Mouse (Mus musculus): ENCODE data around the gene Nsmce1.

Gene Nsmce1

GRCm38 (mm10) chr7:125434666-125435290, 56.6 kb downstream of the Nsmce1 start:
- WGBS: 53% methylated on average over 8 of the region's 8 CpGs

DNA sequence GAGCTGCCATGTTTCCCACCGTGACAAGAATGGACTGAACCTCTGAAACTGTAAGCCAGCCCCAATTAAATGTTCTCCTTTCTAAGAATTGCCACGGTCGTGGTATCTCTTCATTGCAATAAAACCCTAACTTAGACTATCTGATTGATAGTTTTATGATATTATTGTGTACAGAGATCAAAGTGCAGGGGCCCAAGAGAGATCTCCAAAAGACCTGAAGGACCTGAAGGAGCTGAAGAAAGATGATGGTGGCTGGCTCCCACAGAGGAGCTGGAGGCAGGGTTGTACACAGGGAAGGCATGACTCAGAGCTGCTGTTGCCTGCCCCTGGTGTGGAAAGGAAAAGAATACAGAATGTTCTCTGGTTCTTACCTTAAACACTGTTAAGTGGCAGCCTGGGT, 57.5 kb downstream of the Nsmce1 start:
- 92% methylated on average over 3 of the region's 3 CpGs for WGBS

- 83% methylated on average over 7 of the region's 7 CpGs for WGBS
Observed at GRCm38 (mm10) chr7:125430170-125430842, 61.1 kb downstream of the Nsmce1 start.

DNA sequence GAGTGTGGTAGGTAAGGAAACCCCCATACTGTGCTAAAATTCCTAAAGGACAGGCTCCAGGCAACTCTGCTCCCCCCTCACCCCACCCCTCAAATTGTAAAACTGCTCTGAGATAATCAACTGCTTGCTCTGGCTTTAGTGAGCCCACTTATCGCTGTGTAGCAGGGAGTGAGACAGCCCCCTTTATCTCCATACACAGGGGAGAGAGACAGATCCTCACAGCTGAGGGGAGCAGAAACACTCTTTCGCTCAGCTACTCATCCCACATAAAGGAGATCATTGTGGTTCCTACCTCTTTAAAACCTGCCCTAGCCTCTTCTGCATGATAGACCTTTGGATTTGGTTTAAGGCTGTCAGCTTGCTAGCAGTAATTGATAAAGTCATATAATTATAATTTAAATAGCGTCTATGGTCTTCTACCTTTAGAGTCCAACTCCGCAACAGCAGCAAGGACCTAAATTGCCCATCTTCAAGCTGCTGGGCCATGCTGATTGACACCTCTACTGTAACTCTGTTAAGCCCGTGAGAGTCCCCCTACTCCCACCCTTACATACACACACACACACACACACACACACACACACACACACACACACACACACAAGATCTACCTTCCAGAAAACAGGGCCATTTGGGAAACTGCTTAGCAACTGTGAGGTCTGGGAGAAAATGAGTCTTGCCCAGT, 62.4 kb downstream of the Nsmce1 start:
- 84% methylated on average over 5 of the region's 5 CpGs for WGBS

DNA sequence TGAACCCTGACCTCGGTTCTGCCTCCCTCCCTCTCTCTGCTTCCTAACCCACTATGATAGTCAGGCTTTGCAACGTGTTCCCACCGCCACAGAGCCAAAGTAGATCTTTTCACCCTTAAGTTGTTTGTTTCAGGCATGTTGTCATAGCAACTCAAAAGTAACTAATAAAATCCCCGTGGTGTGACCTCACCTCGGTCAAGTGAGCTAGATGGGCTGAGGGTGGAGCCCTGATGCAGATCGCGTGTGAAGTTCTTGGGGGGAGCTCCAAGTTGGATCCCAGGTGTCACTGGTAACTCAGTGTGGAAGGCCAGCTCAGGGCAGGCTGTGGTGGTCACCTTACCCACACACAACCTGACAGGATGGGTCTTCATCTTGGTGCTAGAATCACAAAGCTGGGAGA, 63.0 kb downstream of the Nsmce1 start:
- 89% methylated on average over 7 of the region's 7 CpGs for WGBS

GRCm38 (mm10) chr7:125427492-125428090, 63.8 kb downstream of the Nsmce1 start:
- WGBS: 61% methylated on average over 12 of the region's 12 CpGs

DNA sequence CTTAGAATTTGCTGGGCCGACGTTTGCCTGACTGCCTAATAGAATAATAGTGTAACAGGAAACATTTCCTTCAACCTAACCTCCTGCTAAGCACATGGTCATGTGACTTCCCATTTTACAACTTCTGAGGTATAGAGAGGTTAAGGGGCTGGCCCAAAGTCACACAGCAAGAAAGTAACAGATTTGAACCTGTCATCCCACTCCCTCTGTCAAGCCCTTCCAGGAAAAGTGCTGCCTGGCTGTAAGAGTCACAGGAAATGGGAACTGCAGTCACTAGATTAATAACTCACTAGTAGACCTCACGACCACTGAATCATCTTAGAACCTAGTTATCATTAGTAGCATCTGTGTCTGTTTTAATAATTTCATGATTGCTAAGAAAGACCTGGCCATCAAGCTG, 68.3 kb downstream of the Nsmce1 start:
- WGBS: 65% methylated on average over 3 of the region's 3 CpGs

DNA sequence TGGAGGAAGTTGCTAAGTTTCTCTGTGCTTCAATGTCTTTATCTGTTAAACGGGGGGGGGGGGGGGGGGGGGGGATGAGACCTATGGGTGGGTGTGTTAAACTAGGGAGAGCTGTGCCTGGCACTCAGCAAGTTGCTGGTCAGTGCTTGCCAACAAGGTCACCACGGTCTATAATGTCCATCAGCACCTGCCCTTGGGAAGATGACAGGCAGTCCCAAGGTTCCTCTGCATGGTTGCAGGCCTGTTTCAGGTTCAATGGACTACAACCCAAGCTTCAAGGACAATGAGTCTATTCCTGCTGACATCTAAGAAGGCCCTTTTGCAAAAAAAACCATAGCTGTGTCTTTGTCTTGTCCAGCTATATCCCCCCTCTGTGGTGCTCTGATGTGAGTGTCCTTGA, 69.5 kb downstream of the Nsmce1 start:
- 55% methylated on average over 2 of the region's 2 CpGs for WGBS

- WGBS: 79% methylated on average over 2 of the region's 2 CpGs
Observed at GRCm38 (mm10) chr7:125420190-125420589, 71.2 kb downstream of the Nsmce1 start.

GRCm38 (mm10) chr7:125418413-125418812, 73.0 kb downstream of the Nsmce1 start:
- 54% methylated on average over 3 of the region's 3 CpGs for whole genome bisulfite sequencing

All from cerebral cortex, adult 2 months (tissue).